Mouse (Mus musculus) thymus, adult 2 months (tissue): ENCODE results near the gene Incenp.

Experiments
- CTCF ChIP-seq: fragments of 200-500 bp; IDR thresholded peaks from 2 replicates; pipeline ENCODE4 v1.5.1; 2012; ENCODE audit warnings: mild to moderate bottlenecking, control low read depth, low read length, moderate library complexity, borderline replicate concordance; ENCODE audit not compliant: control insufficient read depth, poor library complexity, insufficient read depth; ENCODE audit errors: extremely low read depth
- POLR2A ChIP-seq: fragments of 200-500 bp; IDR thresholded peaks from 2 replicates; pipeline ENCODE4 v1.6.1; 2012; ENCODE audit warnings: mild to moderate bottlenecking, low read length, control low read depth, moderate library complexity; ENCODE audit not compliant: control insufficient read depth, poor library complexity, insufficient read depth; ENCODE audit errors: extremely low read depth

- TF ChIP-seq CTCF (no peak), POLR2A (no peak)
Measured at GRCm38 (mm10) chr19:9945800-9946564, 46.6 kb upstream of the Incenp start.
